Mouse (Mus musculus): ENCODE data around the gene Gpr146. TPM values are rescaled to one million over a fixed set of nuclear protein-coding genes. Genes with fewer than 3 reads are reported as not detected.

The Gpr146 gene
- polyA plus RNA-seq, 1 experiment from 2014 or later, result 4.0 TPM

- ATAC-seq, result no peak
- no peak overlapping the region for H3K27ac ChIP-seq (ENCODE audit: low read depth, low read length)
- no peak overlapping the region for H3K9ac ChIP-seq (ENCODE audit: low read depth, low read length)
- no peaks in the 10 kb centered on the region for H3K36me3 ChIP-seq (ENCODE audit: control insufficient read depth, insufficient read depth, low read length)
- no peaks in the 10 kb centered on the region for H3K9me3 ChIP-seq (ENCODE audit: control insufficient read depth, low read length)
- no peak overlapping the region for H3K4me2 ChIP-seq (ENCODE audit: low read length)
- no peak overlapping the region for H3K4me3 ChIP-seq (ENCODE audit: low read length)
- H3K4me1 ChIP-seq (ENCODE audit: control insufficient read depth, insufficient read depth, low read depth, low read length), result peaks cover 20% of the 10 kb centered on the region
- 75% methylated on average over 2 of the region's 2 CpGs for WGBS
- H3K27me3 ChIP-seq (replicated peaks; ENCODE audit: control insufficient read depth, insufficient read depth, low read length), result no peaks in the 10 kb centered on the region
Measured at GRCm38 (mm10) chr5:139374841-139375240, 2.7 kb upstream of the Gpr146 start.

- ATAC-seq, result no peak
- Histone ChIP-seq H3K27ac (ENCODE audit: low read depth, low read length) (no peak overlapping the region), H3K4me2 (ENCODE audit: low read length) (no peak overlapping the region), H3K4me1 (ENCODE audit: control insufficient read depth, insufficient read depth, low read depth, low read length) (peaks cover 23% of the 10 kb centered on the region), H3K36me3 (ENCODE audit: control insufficient read depth, insufficient read depth, low read length) (no peaks in the 10 kb centered on the region), H3K9me3 (ENCODE audit: control insufficient read depth, low read length) (no peaks in the 10 kb centered on the region), H3K9ac (ENCODE audit: low read depth, low read length) (no peak overlapping the region), H3K4me3 (ENCODE audit: low read length) (no peak overlapping the region), H3K27me3 (replicated peaks; ENCODE audit: control insufficient read depth, insufficient read depth, low read length) (no peaks in the 10 kb centered on the region)
- 92% methylated on average over 7 of the region's 7 CpGs for WGBS
Measured at GRCm38 (mm10) chr5:139378271-139378556, 717 bp downstream of the Gpr146 start.

- Histone ChIP-seq H3K9ac (ENCODE audit: low read depth, low read length) (no peak overlapping the region), H3K27me3 (replicated peaks; ENCODE audit: control insufficient read depth, insufficient read depth, low read length) (no peaks in the 10 kb centered on the region), H3K4me3 (ENCODE audit: low read length) (no peak overlapping the region), H3K9me3 (ENCODE audit: control insufficient read depth, low read length) (no peaks in the 10 kb centered on the region), H3K27ac (ENCODE audit: low read depth, low read length) (peak overlapping the region; percentile 4), H3K36me3 (ENCODE audit: control insufficient read depth, insufficient read depth, low read length) (no peaks in the 10 kb centered on the region), H3K4me1 (ENCODE audit: control insufficient read depth, insufficient read depth, low read depth, low read length) (peaks cover 24% of the 10 kb centered on the region), H3K4me2 (ENCODE audit: low read length) (no peak overlapping the region)
- peak; percentile 51 for ATAC-seq
- 41% methylated on average over 21 of the region's 21 CpGs for WGBS
Measured at GRCm38 (mm10) chr5:139378986-139379629, 1.6 kb downstream of the Gpr146 start.

GRCm38 (mm10) chr5:139379771-139380384 lies 2.4 kb downstream of the Gpr146 start:
- H3K9ac ChIP-seq (ENCODE audit: low read depth, low read length), result peak overlapping the region; percentile 75; the same call in 1 of the 2 replicates
- WGBS, result 20% methylated on average over 8 of the region's 8 CpGs
- H3K4me3 ChIP-seq (ENCODE audit: low read length), result peak overlapping the region; percentile 66
- H3K36me3 ChIP-seq (ENCODE audit: control insufficient read depth, insufficient read depth, low read length), result no peaks in the 10 kb centered on the region
- H3K27ac ChIP-seq (ENCODE audit: low read depth, low read length), result peak overlapping the region; percentile 4
- no peaks in the 10 kb centered on the region for H3K27me3 ChIP-seq (replicated peaks; ENCODE audit: control insufficient read depth, insufficient read depth, low read length)
- peaks cover 24% of the 10 kb centered on the region for H3K4me1 ChIP-seq (ENCODE audit: control insufficient read depth, insufficient read depth, low read depth, low read length)
- H3K9me3 ChIP-seq (ENCODE audit: control insufficient read depth, low read length), result no peaks in the 10 kb centered on the region
- peak overlapping the region; percentile 85 for H3K4me2 ChIP-seq (ENCODE audit: low read length)
- peak; percentile 41 for ATAC-seq

GRCm38 (mm10) chr5:139380385-139381248 lies 3.1 kb downstream of the Gpr146 start:
- Histone ChIP-seq H3K27me3 (replicated peaks; ENCODE audit: control insufficient read depth, insufficient read depth, low read length) (no peaks in the 10 kb centered on the region), H3K36me3 (ENCODE audit: control insufficient read depth, insufficient read depth, low read length) (no peaks in the 10 kb centered on the region), H3K27ac (ENCODE audit: low read depth, low read length) (peak overlapping the region; percentile 57), H3K9me3 (ENCODE audit: control insufficient read depth, low read length) (no peaks in the 10 kb centered on the region), H3K9ac (ENCODE audit: low read depth, low read length) (peak overlapping the region; percentile 75), H3K4me2 (ENCODE audit: low read length) (peak overlapping the region; percentile 85), H3K4me3 (ENCODE audit: low read length) (peak overlapping the region; percentile 66), H3K4me1 (ENCODE audit: control insufficient read depth, insufficient read depth, low read depth, low read length) (peaks cover 24% of the 10 kb centered on the region)
- ATAC-seq, result peak; percentile 84
- WGBS, result under 1% methylated on average over 53 of the region's 73 CpGs

GRCm38 (mm10) chr5:139381586-139382513 lies 4.4 kb downstream of the Gpr146 start:
- no peaks in the 10 kb centered on the region for H3K27me3 ChIP-seq (replicated peaks; ENCODE audit: control insufficient read depth, insufficient read depth, low read length)
- H3K4me2 ChIP-seq (ENCODE audit: low read length), result peak overlapping the region; percentile 25; the same call in 1 of the 2 replicates
- H3K36me3 ChIP-seq (ENCODE audit: control insufficient read depth, insufficient read depth, low read length), result no peaks in the 10 kb centered on the region
- no peak overlapping the region for H3K4me3 ChIP-seq (ENCODE audit: low read length)
- H3K4me1 ChIP-seq (ENCODE audit: control insufficient read depth, insufficient read depth, low read depth, low read length), result peaks cover 24% of the 10 kb centered on the region
- 0 out of 2 replicates have a peak overlapping the region, but pooled peaks have one; percentile 28 for H3K9ac ChIP-seq (ENCODE audit: low read depth, low read length)
- 83% methylated on average over 18 of the region's 18 CpGs for WGBS
- peak overlapping the region; percentile 42 for H3K27ac ChIP-seq (ENCODE audit: low read depth, low read length)
- no peak for ATAC-seq
- H3K9me3 ChIP-seq (ENCODE audit: control insufficient read depth, low read length), result no peaks in the 10 kb centered on the region

- Histone ChIP-seq H3K27ac (ENCODE audit: low read depth, low read length) (peak overlapping the region; percentile 30), H3K4me2 (ENCODE audit: low read length) (no peak overlapping the region), H3K9me3 (ENCODE audit: control insufficient read depth, low read length) (no peaks in the 10 kb centered on the region), H3K36me3 (ENCODE audit: control insufficient read depth, insufficient read depth, low read length) (no peaks in the 10 kb centered on the region), H3K9ac (ENCODE audit: low read depth, low read length) (0 out of 2 replicates have a peak overlapping the region, but pooled peaks have one; percentile 4), H3K4me1 (ENCODE audit: control insufficient read depth, insufficient read depth, low read depth, low read length) (peaks cover 24% of the 10 kb centered on the region), H3K4me3 (ENCODE audit: low read length) (no peak overlapping the region), H3K27me3 (replicated peaks; ENCODE audit: control insufficient read depth, insufficient read depth, low read length) (no peaks in the 10 kb centered on the region)
- ATAC-seq, result no peak
- 63% methylated on average over 8 of the region's 8 CpGs for WGBS
Measured at GRCm38 (mm10) chr5:139382760-139383159, 5.3 kb downstream of the Gpr146 start.

GRCm38 (mm10) chr5:139383234-139383633 lies 5.7 kb downstream of the Gpr146 start:
- 73% methylated on average over 9 of the region's 9 CpGs for WGBS
- no peaks in the 10 kb centered on the region for H3K9me3 ChIP-seq (ENCODE audit: control insufficient read depth, low read length)
- no peak overlapping the region for H3K9ac ChIP-seq (ENCODE audit: low read depth, low read length)
- H3K27me3 ChIP-seq (replicated peaks; ENCODE audit: control insufficient read depth, insufficient read depth, low read length), result no peaks in the 10 kb centered on the region
- H3K4me1 ChIP-seq (ENCODE audit: control insufficient read depth, insufficient read depth, low read depth, low read length), result peaks cover 28% of the 10 kb centered on the region
- no peak for ATAC-seq
- H3K4me2 ChIP-seq (ENCODE audit: low read length), result no peak overlapping the region
- H3K27ac ChIP-seq (ENCODE audit: low read depth, low read length), result peak overlapping the region; percentile 30
- no peaks in the 10 kb centered on the region for H3K36me3 ChIP-seq (ENCODE audit: control insufficient read depth, insufficient read depth, low read length)
- no peak overlapping the region for H3K4me3 ChIP-seq (ENCODE audit: low read length)
